Mouse (Mus musculus) limb, embryonic 10.5 days (tissue): ENCODE measurements around the gene Golm1. TPM values are rescaled to one million over a fixed set of nuclear protein-coding genes. Genes with fewer than 3 reads are reported as not detected.

ENCODE experiments used
- DNase-seq: peaks from one replicate; pipeline ENCODE4 v3.0.0-alpha.2; 2017; ENCODE audit warnings: low spot score
- H3K27ac ChIP-seq: fragments of 300-500 bp; sonication (generic); 2 replicates; pipeline ENCODE4 v1.5.1; 2016; ENCODE audit warnings: mild to moderate bottlenecking
- H3K27me3 ChIP-seq: fragments of 300-500 bp; sonication (generic); 2 replicates; pipeline ENCODE4 v1.6.1; 2016; ENCODE audit warnings: low read depth, mild to moderate bottlenecking; ENCODE audit not compliant: poor library complexity, severe bottlenecking
- H3K36me3 ChIP-seq: fragments of 300-500 bp; sonication (generic); 2 replicates; pipeline ENCODE4 v1.6.1; 2016; ENCODE audit warnings: mild to moderate bottlenecking, moderate library complexity
- H3K4me1 ChIP-seq: fragments of 300-500 bp; sonication (generic); 2 replicates; pipeline ENCODE4 v1.6.1; 2016
- H3K4me3 ChIP-seq: fragments of 300-500 bp; sonication (generic); 2 replicates; pipeline ENCODE4 v1.5.1; 2016; ENCODE audit warnings: mild to moderate bottlenecking, moderate library complexity
- H3K9me3 ChIP-seq: fragments of 300-500 bp; sonication (generic); replicated peaks from 2 replicates; pipeline ENCODE4 v1.6.1; 2016; ENCODE audit warnings: mild to moderate bottlenecking
- WGBS: fragments of 180-500 bp; shearing (Covaris S2); methylation state at CpG from one replicate; pipeline ENCODE4 v1.1.7; 2016; 5-methylcytosine and 5-hydroxymethylcytosine counted together
- polyA plus RNA-seq: library from polyadenylated mRNA; unstranded; fragments of >200 nt; fragmentation: Nextera tagmentation; extraction: Ambion mirVana; gene quantifications from 2 replicates; pipeline ENCODE4 v1.2.1, GENCODE M21; 2016

Gene Golm1
- polyA plus RNA-seq, 1 experiment from 2014 or later = 80.2 TPM

- WGBS = 79% methylated on average over 6 of the region's 6 CpGs
- no peak overlapping the region for H3K27ac ChIP-seq
Observed at GRCm38 (mm10) chr13:59672248-59672647, 3.4 kb downstream of the Golm1 start.

GRCm38 (mm10) chr13:59671521-59671920, 4.1 kb downstream of the Golm1 start:
- H3K27ac ChIP-seq = no peak overlapping the region
- no peaks in the 10 kb centered on the region for H3K9me3 ChIP-seq
- peaks cover 40% of the 10 kb centered on the region for H3K4me1 ChIP-seq
- H3K36me3 ChIP-seq = peaks cover 28% of the 10 kb centered on the region
- DNase-seq = no peak
- no peak overlapping the region for H3K4me3 ChIP-seq
- H3K27me3 ChIP-seq = no peaks in the 10 kb centered on the region
- 86% methylated on average over 2 of the region's 2 CpGs for WGBS

More at GRCm38 (mm10) chr13:59672248-59672647, 3.4 kb downstream of the Golm1 start:
- peaks cover 40% of the 10 kb centered on the region for H3K4me1 ChIP-seq
- no peak for DNase-seq
- H3K9me3 ChIP-seq = no peaks in the 10 kb centered on the region
- no peaks in the 10 kb centered on the region for H3K27me3 ChIP-seq
- no peak overlapping the region for H3K4me3 ChIP-seq
- H3K36me3 ChIP-seq = peaks cover 21% of the 10 kb centered on the region

GRCm38 (mm10) chr13:59669946-59670345, 5.7 kb downstream of the Golm1 start:
- H3K27ac ChIP-seq = no peak overlapping the region
- H3K27me3 ChIP-seq = no peaks in the 10 kb centered on the region
- H3K36me3 ChIP-seq = peaks cover 44% of the 10 kb centered on the region
- 93% methylated on average over 10 of the region's 10 CpGs for WGBS
- no peaks in the 10 kb centered on the region for H3K9me3 ChIP-seq
- no peak for DNase-seq
- H3K4me3 ChIP-seq = no peak overlapping the region
- H3K4me1 ChIP-seq = peaks cover 32% of the 10 kb centered on the region

- WGBS = 75% methylated on average over 11 of the region's 11 CpGs
- no peak for DNase-seq
- Histone ChIP-seq H3K4me3 (no peak overlapping the region), H3K4me1 (peaks cover 19% of the 10 kb centered on the region), H3K27me3 (no peaks in the 10 kb centered on the region), H3K36me3 (peaks cover 57% of the 10 kb centered on the region), H3K9me3 (no peaks in the 10 kb centered on the region), H3K27ac (peak overlapping the region; percentile 8; the same call in 1 of the 2 replicates)
Observed at GRCm38 (mm10) chr13:59668501-59669093, 7.0 kb downstream of the Golm1 start.

- Histone ChIP-seq H3K4me1 (peaks cover 13% of the 10 kb centered on the region), H3K36me3 (peaks cover 65% of the 10 kb centered on the region), H3K27ac (no peak overlapping the region), H3K27me3 (no peaks in the 10 kb centered on the region), H3K9me3 (no peaks in the 10 kb centered on the region), H3K4me3 (no peak overlapping the region)
- WGBS = 93% methylated on average over 5 of the region's 5 CpGs
- DNase-seq = no peak
Observed at GRCm38 (mm10) chr13:59667763-59668162, 7.8 kb downstream of the Golm1 start.

GRCm38 (mm10) chr13:59663939-59664712, 11.5 kb downstream of the Golm1 start:
- peaks cover 8% of the 10 kb centered on the region for H3K4me1 ChIP-seq
- H3K27ac ChIP-seq = no peak overlapping the region
- peaks cover 84% of the 10 kb centered on the region for H3K36me3 ChIP-seq
- no peak overlapping the region for H3K4me3 ChIP-seq
- no peaks in the 10 kb centered on the region for H3K27me3 ChIP-seq
- DNase-seq = no peak
- 90% methylated on average over 19 of the region's 19 CpGs for WGBS
- H3K9me3 ChIP-seq = no peaks in the 10 kb centered on the region

- DNase-seq = no peak
- H3K9me3 ChIP-seq = no peaks in the 10 kb centered on the region
- H3K4me1 ChIP-seq = peaks cover under 1% of the 10 kb centered on the region
- no peak overlapping the region for H3K27ac ChIP-seq
- no peak overlapping the region for H3K4me3 ChIP-seq
- no peaks in the 10 kb centered on the region for H3K27me3 ChIP-seq
- peaks cover 100% of the 10 kb centered on the region for H3K36me3 ChIP-seq
- WGBS = 96% methylated on average over 12 of the region's 12 CpGs
Observed at GRCm38 (mm10) chr13:59661966-59662365, 13.6 kb downstream of the Golm1 start.

- no peak overlapping the region for H3K27ac ChIP-seq
- H3K9me3 ChIP-seq = no peaks in the 10 kb centered on the region
- no peak for DNase-seq
- H3K36me3 ChIP-seq = peaks cover 100% of the 10 kb centered on the region
- 96% methylated on average over 8 of the region's 8 CpGs for whole genome bisulfite sequencing
- H3K4me3 ChIP-seq = no peak overlapping the region
- H3K4me1 ChIP-seq = peaks cover 7% of the 10 kb centered on the region
- H3K27me3 ChIP-seq = no peaks in the 10 kb centered on the region
Observed at GRCm38 (mm10) chr13:59661387-59661786, 14.2 kb downstream of the Golm1 start.

GRCm38 (mm10) chr13:59660371-59660770, 15.2 kb downstream of the Golm1 start:
- Histone ChIP-seq H3K36me3 (peaks cover 100% of the 10 kb centered on the region), H3K9me3 (no peaks in the 10 kb centered on the region), H3K27ac (no peak overlapping the region), H3K27me3 (no peaks in the 10 kb centered on the region), H3K4me1 (peaks cover 8% of the 10 kb centered on the region), H3K4me3 (no peak overlapping the region)
- DNase-seq = no peak
- 93% methylated on average over 3 of the region's 3 CpGs for WGBS

- H3K27ac ChIP-seq = no peak overlapping the region
- H3K4me3 ChIP-seq = no peak overlapping the region
- 79% methylated on average over 5 of the region's 5 CpGs for WGBS
- H3K36me3 ChIP-seq = peaks cover 96% of the 10 kb centered on the region
- no peaks in the 10 kb centered on the region for H3K27me3 ChIP-seq
- H3K4me1 ChIP-seq = peaks cover 24% of the 10 kb centered on the region
- no peak for DNase-seq
- no peaks in the 10 kb centered on the region for H3K9me3 ChIP-seq
Observed at GRCm38 (mm10) chr13:59657781-59658180, 17.8 kb downstream of the Golm1 start.

GRCm38 (mm10) chr13:59656975-59657388, 18.6 kb downstream of the Golm1 start:
- 80% methylated on average over 4 of the region's 4 CpGs for WGBS
- no peaks in the 10 kb centered on the region for H3K27me3 ChIP-seq
- H3K4me3 ChIP-seq = no peak overlapping the region
- H3K9me3 ChIP-seq = no peaks in the 10 kb centered on the region
- DNase-seq = no peak
- H3K27ac ChIP-seq = peak overlapping the region; percentile 68
- H3K36me3 ChIP-seq = peaks cover 96% of the 10 kb centered on the region
- peaks cover 24% of the 10 kb centered on the region for H3K4me1 ChIP-seq

GRCm38 (mm10) chr13:59656316-59656832, 19.2 kb downstream of the Golm1 start:
- H3K27ac ChIP-seq = peak overlapping the region; percentile 68
- peaks cover 26% of the 10 kb centered on the region for H3K4me1 ChIP-seq
- no peaks in the 10 kb centered on the region for H3K27me3 ChIP-seq
- DNase-seq = no peak
- peaks cover 91% of the 10 kb centered on the region for H3K36me3 ChIP-seq
- WGBS = 80% methylated on average over 10 of the region's 10 CpGs
- H3K9me3 ChIP-seq = no peaks in the 10 kb centered on the region
- no peak overlapping the region for H3K4me3 ChIP-seq

- WGBS = 93% methylated on average over 15 of the region's 15 CpGs
- H3K4me1 ChIP-seq = peaks cover 30% of the 10 kb centered on the region
- no peak overlapping the region for H3K4me3 ChIP-seq
- H3K27ac ChIP-seq = no peak overlapping the region
- no peaks in the 10 kb centered on the region for H3K9me3 ChIP-seq
- H3K27me3 ChIP-seq = no peaks in the 10 kb centered on the region
- H3K36me3 ChIP-seq = peaks cover 91% of the 10 kb centered on the region
- no peak for DNase-seq
Observed at GRCm38 (mm10) chr13:59655718-59656315, 19.8 kb downstream of the Golm1 start.
